Mouse (Mus musculus) adrenal gland, postnatal 10 days (tissue): ENCODE measurements around the gene Selenom. TPM values are rescaled to one million over a fixed set of nuclear protein-coding genes. Genes with fewer than 3 reads are reported as not detected.

Experiments
- DNase-seq: peaks from one replicate; pipeline ENCODE4 v3.0.0; 2021; ENCODE audit warnings: mixed read lengths
- long read RNA-seq, 2 experiments: library from polyadenylated mRNA; stranded (forward); transcript quantifications; one replicate each; pipeline ENCODE4 v2.0.0; 2021
- total RNA-seq, 2 experiments: library from RNA; stranded (reverse); gene quantifications; 2 replicates each; pipeline ENCODE4 v1.2.3; 2021

The Selenom gene
- total RNA-seq, result 10 to 100 TPM; 42.7 to 43.6 TPM
- long read RNA-seq, experiment 1, transcript Selenom-201 (5 exons, 707 nt), result major isoform, 50 of 53 reads
- long read RNA-seq, experiment 1, partial matches to known transcripts, result 3 of 53 reads
- long read RNA-seq, experiment 1, other reads (novel, unspliced or antisense), result 0 of 53 reads
- long read RNA-seq, experiment 2, transcript Selenom-201 (5 exons, 707 nt), result major isoform, 23 of 29 reads
- long read RNA-seq, experiment 2, partial matches to known transcripts, result 1 of 29 reads
- long read RNA-seq, experiment 2, other reads (novel, unspliced or antisense), result 5 of 29 reads

DNA sequence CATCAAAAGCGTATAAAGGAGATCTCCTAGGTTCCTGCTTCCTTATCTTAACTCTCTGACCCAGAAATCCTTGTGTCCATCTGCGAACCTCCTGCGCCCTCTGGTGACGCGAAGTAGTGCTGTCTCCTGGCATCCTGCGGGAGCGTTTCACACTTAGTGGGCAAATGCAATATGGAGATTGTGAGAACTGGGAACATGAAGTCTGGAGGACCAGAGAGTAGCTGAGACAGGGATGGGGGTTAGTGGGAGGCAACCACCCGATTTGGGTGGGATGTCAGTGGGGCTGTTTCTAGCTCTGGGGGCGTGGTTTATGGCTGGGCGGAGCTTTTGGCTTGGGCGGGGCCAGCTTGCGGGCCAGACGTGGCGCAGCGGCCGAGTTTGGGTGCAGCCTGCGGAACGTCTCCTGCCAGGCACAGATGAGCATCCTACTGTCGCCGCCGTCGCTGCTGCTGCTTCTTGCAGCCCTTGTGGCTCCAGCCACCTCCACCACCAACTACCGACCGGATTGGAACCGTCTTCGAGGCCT, at the start of gene Selenom:
Gene Selenom, plus strand, starts transcription at position 156 of the 526 bp plus-strand sequence.
- DNase-seq, result peak; percentile 91

DNA sequence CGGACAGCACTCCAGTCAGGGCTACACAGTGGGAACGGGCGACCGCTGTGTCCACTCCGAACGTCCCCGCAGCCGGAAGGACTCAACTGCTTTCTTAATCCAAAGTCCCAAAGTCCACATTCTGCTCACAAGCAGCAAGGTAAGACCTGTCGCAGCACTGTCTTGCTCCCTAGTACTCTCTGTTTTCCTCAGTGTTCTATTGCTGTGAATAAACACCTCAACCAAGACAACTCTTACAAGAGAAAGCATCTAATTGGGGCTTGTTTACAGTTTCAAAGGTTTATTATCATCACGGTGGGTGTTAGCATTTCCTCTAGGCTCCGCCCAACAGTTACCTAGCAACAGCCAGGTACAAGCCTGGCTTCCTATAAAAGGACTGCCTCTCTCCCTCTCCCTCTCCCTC, 43.0 kb upstream of the Selenom start:
- DNase-seq, result no peak

DNA sequence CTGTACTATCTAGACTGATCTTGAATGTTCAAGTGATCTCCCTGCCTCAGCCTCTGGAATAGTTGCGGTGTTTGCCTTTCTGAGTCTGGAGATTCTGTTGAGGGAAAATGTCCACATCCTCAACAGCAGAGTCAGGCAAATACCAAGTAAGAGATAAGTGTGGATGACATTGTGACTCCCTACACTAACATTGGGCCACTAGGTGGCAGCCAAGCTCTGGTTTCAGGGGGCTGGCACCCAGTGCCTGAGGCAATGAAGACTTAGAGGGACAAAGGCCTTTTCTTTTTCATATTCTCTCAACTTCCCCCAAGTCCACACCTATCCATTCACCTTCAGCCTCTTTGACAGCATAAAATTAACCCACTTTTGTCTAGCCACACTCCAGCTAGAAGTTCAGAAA, 42.0 kb upstream of the Selenom start:
- peak; percentile 92 for DNase-seq

DNA sequence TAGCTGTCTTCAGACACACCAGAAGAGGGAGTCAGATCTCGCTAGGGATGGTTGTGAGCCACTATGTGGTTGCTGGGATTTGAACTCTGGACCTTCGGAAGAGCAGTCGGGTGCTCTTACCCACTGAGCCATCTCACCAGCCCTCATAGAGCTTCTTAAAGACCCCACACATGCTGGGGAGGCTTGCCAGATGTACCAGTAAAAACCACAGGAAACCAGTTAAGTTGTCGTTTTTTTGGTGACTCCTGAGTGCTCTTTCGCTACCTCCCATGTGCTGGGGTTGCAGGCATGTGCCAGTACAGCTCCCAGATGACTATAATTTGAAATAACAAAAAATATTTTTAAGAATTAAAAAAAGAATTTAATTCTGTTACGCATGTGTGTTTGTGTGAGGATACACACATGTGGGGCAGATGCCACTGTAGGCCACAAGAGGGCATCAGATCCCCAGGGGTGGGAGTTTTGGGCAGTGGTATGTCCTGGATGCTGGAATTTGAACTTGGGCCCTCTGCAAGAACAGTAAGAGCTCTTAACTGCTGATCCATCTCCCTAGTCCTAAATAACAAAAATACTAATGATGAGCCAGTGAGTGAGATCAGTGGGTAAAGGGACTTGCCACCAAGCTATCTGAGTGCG, 39.9 kb upstream of the Selenom start:
- peak; percentile 39 for DNase-seq

DNA sequence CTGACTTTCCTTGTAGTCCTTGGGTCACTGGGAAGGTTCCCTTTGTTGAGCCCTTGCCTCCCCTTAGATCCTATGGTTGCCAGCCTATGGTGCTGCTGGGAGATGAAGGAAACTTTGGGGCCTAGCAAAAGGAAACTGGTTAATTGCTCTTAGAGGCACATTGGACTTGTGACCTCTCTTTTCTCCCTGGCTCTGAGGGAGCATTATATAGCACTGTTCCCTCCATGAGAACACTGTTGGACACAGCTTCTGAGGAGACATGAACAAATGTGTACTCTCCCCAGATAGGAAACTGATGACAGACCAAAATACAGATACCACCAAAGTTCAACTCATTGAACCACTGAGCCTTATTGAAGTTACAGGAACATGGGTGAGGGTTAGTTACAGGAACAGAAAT, 39.0 kb upstream of the Selenom start:
- no peak for DNase-seq

DNA sequence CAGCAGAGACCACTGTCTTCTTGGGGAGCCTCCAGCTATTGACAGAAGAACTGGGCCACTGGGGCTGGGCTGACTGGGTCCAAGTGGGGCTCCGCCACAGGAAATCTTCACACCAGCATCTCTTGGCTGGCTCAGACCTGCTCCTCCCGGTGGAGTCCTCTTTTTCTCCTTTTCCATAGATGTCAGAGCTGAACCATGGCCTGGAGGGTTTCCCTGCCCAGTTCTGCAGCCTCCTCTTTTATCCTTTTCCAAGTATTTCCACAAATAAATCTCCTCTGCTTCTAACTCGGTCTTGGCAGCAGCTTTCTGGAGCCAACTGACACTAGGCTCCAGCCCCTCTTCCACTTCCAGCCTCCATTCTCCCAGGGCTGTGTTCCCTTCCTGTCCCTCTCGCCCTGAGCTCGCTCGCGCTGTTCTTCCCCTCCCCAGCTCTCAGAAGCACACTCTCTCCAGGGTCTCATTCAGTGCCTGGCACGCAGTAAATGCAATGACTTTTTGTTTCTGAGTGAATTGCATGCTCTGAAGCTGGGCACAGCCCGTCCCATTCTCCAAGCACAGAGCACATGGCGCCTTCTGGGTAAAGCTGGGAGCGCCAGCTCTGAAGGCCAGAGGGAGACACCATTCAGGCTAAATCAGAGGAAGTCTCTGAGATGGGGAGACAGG, 30.4 kb upstream of the Selenom start:
- DNase-seq, result peak; percentile 20

DNA sequence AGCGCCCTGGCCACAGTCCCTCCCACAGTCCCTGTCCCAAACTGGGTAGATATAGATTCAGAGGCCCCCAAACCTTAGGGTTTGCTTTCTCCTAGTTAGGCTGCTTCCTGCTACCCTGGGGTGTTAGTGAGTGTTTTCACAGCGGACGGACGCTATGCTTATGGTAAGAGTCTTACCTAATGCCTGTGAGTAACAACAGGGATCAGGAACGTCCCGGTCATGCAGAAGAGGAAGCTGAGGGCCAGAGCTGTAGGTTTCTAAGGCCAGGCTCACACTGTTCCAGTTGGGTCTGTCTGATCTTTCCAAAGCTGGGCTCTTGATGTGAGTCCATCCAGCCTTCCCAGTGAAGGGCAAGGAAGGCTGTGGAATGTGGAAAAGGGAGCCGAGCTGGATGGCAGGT, 28.1 kb upstream of the Selenom start:
- no peak for DNase-seq

DNA sequence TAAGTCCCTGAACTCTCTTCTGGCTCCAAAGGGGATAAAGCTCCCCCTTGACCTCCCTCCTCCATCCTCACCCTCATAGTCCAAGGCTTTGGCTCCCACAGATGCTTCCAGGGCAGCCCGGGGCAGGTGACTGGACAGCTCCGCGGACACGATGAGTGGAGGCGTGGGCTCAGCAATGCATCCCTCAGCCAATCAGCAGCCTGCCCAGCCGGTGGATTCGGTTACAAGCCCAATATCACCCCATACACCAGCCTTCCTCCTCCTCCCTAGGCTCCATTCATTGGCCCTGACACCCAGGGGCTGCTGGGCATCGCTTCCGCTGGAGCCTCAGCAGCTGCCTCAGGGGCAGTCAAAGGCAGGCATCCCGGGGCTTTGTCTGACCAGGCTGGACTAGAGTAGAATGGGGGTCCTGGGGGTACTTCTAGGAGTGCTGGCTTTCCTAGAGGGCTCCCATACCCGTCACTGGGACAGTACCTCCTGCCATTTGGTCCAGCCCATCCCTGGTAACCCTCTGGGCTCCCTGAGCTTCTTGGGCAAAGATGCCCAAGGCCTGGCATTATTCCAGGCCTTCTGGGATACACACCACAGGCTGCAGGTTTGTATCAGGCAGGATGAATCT, 26.4 kb upstream of the Selenom start, which contains the start of gene Pla2g3:
Gene Pla2g3, plus strand, starts transcription at position 333 of the 619 bp plus-strand sequence.
- DNase-seq, result no peak

DNA sequence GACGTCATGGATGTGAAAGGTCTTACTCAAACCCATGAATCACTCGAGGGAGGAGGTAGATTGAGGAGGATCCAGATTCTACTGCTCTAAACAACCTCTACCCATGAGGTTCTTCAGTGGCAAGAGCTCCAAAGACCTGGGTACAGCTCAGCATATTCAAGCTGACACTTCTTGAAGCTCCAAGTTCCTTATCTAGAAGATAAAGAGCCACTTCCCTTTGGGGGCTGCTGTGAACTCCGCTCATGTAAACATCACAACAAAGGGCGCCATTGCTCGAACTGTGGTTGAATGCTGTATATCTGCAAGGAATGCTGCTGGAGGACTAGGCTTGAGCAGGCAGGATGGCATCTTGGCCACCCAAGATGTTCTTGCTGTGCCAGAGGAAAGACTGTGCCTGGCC, 25.4 kb upstream of the Selenom start:
- DNase-seq, result no peak

DNA sequence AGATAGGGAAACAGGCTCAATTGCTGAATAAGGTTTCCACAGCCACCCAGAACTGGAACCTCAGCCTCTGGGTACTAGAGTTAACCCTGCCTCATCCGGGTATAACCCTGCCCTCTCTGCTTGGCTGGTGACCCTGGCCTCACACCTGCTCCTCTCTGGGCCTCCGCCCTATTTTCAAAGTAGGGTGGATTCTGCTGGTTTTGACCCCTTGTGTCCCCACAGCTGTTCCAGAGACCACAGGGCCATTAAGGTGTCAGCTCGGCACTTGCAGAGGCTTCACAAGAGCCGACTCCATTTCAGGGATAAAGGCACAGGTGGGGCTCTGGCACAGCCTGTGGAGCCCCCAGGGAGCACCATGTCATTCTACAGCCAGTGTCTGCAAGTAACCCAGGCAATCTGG, 21.7 kb upstream of the Selenom start:
- DNase-seq, result no peak

DNA sequence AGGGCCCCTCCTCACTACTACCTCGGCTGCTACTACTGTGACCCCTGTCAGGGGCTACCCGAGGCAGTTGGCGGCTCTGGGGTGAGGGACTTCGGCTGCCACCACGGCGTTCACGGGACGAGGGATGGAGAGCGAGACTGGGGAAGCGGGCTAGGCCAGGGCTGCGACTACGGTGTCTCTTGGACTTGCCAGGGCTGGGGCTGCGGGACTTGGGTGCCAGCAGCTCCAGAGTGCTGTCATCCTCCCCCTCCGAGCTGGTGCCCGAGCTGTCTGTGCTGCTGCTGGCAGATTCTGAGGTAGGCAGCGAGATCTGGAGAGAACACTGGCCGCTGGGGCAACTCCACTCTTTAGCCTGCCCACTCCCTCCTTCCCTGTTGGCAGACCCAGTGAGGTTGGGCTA, 19.6 kb upstream of the Selenom start:
- DNase-seq, result no peak

DNA sequence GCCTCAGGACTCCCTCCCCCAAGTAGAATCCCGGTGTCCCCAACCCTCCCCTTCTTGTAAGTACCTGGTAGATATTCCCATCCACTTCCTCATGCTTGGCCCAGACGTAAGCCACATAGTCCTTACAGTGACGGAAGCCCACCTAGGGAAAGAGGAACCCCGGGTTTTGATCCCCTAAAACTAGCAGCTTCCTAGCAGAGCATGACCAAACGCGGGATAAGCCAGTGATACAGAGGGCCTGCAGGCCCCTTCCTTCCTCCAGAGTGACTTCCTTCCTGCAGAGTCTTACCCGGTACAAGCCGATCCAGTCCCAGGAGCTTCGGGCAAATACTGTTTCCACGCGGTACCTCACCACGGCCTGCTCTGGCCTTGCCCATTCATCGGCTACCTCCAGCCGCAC, 19.0 kb upstream of the Selenom start:
- DNase-seq, result no peak

DNA sequence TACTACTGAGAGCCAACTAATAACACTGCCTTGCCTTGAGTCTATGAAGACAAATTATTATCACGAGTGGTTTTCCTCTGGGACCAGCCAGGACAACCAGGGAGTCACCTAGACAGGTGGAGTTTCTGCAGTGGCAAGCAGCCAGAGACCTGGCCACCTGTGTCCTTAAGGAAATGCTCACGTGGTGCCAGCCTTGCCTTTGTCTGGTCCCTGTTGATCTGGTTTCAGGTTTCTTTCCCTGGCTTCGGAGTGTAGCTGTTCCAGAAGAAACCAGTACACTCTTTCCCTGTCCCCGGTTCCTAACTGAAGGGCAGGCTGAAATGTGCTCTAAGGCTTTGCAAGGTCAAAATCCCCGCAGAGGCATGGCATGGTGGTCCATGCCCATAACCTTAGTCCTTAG, 17.7 kb upstream of the Selenom start:
- DNase-seq, result no peak

DNA sequence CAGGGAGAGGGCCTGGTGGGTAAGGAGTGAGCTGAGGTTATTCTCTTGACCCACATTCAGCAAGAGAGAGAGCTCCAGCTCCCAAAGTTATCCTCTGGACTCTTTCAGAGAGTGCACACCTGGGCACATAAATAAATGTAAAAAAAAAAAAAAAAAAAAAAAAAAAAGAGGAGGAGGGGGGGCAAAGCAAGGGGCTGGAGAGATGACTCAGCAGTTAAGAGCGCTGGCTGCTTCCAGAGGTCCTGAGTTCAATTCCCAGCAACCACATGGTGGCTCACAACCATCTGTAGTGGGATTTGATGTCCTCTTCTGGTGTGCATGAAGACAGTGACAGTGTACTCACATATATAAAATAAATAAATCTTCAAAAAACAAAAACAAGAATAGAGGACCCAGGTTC, 17.2 kb upstream of the Selenom start:
- no peak for DNase-seq

DNA sequence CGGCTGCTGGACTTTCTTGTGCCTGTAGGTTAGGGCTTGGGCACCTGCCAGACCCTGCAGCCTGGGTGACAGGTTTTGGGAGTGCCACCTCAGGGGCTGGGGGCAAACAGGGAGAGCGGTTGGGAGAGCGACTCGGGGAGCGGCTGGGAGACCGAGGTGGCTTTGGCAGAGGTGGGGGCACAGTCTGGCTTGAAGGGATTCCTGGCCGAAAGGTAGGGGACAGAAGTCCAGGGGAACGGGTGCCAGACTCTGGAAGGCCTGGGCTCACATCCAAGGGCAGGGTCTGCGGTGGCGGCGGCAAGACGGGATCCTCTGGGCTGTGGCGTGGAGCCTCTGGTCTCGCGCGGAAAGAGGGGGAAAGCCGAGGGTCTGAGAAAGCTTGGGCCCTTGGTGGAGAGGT, 12.4 kb upstream of the Selenom start:
- DNase-seq, result no peak

DNA sequence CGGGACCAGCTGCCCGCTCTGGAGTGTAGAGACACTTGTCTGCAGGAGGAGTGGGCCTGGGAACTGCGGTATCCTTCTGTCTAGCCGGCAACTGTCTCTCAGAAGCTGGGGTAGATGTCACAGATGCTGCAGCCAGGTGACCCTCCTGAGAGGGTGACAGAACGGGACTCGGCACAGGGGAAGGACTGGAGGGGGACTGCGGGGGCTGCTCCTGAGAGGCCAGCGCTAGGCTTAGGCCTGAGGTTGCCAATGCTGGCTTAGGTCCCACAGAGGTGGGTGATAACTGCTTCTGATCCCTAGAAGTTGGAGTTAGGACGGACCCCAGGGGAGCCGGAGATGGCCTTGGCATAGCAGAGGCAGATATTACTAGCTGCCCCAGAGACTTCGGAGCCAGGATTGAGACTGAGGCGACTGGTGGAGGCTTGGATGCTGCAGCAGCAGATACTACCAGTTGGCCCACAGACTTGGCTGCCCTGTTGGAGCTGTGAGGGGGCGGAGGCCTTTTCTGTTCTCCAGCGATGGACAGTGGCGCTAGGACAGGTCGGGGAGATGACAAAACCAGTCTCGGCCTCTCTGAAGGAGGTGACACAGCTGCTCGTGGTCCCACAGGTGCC, 11.9 kb upstream of the Selenom start:
- no peak for DNase-seq

DNA sequence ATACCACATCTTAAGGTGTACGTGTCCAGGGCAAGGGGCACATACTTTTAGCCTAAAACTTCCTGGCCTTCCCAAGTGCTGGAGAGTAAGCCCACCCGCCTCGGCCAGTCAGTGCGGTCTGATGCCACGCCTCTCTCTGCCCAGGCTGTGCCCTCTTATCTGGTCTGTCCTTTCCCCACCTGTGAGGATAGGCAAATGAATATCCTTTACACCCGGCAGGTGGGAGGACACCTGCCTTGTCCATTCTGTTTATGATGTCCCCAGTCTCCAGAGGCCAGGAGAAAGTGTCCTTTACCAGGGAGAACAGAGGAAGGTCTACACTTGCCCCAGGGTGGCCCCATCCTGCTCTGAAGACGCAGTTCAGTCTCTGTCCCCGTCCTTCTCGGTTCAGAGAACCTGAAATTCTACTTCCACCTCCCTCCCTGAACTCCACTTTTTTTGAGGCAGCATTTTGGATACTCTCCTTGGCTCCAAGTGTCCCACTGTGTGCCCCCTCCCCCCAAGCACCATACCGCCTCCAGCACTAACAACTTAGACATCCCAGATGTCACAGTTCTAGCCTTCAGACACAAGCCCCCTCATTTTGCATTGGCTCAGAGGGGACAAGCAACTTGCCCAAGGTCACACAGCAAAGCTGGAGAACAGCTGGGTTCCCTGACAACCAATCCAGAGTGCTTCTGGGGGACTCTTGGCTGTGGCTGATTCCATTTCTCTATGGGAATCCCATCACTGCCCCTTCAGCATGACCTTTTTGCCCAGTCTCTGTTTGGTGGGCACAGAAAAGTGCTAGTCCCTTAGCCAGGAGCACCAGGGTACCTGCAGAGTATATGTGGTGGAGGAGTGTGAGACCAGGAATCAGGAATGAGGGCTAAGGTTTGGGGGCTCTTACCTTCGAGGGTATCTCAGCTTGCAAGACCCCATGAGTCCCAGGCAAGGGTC, 10.5 kb upstream of the Selenom start:
- no peak for DNase-seq

DNA sequence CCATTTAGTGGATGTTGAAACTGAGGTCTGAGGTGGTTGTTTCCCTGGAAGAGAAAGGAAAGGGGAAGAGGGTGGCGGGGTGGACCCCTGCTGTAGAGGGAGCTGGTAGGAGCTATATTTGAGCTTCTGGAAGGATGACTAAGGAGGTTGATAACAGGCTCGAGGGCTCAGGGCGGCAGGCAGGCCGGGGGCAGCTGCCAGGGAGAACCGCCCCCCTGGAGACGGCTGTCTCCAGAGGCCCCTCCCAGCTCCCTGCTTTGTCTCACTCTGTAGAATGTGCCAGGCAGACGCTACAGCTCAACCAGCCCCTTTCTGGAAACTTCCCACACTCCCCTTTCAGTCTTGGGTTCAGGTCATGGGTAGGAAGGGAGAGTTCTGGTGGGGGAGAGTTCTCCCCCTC, 6.3 kb upstream of the Selenom start:
- DNase-seq, result no peak

DNA sequence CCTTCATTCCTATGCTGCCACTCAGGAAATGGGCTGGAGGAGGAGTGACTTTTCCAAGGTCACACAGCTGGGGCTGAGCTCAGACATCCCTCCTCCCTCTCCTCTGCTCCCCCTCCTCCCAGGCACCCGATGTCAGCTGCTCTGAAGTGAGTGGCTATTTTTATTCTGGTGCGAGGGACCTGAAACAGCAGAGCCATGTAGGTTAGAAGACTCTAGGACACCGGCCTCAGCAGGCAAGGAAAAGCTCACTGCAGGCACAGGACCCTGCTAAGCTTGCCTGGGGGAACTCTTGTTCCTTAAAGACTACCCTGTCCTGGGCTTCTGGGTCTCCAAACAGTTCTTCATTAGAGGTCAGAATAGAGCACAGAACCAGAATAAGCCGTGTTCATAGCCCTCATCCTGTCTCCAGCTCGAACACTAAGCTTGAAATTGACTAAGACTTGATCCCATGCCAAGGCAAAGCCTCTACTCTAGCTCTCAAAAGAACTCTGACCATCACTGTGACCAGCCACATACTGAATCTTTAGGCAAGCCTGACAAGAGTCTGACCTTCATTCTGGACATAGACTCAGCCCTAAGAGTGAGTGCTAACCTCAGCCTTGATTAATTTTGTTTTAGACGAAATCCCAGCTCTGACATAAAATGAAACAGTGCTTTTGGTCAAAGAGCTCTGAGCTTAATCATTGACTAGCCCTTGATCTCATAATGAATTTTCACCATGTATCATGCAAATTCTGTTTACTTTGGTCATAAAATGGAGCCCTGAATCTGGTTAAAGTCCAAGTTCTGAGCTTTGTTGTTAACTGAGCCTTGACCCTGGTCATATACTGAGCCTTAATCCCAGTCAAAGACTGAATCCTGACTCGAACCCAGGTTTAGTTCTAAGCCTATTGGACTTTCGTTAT, 5.1 kb upstream of the Selenom start:
- no peak for DNase-seq

DNA sequence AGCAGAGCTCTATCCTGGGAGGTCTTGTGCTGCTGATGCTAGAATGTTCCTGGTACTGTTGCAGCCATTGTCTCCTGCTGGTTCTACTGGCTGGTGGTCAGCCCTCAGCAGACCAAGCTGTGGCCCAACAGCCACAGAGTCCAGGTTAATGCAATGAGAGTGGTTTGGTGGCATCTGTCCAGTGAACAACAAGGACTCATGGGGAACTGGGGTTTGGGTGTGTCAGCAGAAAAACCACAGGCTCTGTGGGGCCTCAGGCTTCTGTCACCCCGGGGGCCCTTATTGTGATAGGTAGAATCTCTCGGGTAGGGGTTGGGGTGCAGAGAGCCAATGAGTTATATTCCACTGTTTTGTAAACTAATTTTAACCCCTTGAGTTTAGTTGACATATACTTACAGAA, 4.2 kb upstream of the Selenom start:
- DNase-seq, result no peak
